Mouse (Mus musculus): ENCODE results near the gene Ifna4. TPM values are rescaled to one million over a fixed set of nuclear protein-coding genes. Genes with fewer than 3 reads are reported as not detected.

The Ifna4 gene
- polyA plus RNA-seq, 2 experiments: not detected

DNA sequence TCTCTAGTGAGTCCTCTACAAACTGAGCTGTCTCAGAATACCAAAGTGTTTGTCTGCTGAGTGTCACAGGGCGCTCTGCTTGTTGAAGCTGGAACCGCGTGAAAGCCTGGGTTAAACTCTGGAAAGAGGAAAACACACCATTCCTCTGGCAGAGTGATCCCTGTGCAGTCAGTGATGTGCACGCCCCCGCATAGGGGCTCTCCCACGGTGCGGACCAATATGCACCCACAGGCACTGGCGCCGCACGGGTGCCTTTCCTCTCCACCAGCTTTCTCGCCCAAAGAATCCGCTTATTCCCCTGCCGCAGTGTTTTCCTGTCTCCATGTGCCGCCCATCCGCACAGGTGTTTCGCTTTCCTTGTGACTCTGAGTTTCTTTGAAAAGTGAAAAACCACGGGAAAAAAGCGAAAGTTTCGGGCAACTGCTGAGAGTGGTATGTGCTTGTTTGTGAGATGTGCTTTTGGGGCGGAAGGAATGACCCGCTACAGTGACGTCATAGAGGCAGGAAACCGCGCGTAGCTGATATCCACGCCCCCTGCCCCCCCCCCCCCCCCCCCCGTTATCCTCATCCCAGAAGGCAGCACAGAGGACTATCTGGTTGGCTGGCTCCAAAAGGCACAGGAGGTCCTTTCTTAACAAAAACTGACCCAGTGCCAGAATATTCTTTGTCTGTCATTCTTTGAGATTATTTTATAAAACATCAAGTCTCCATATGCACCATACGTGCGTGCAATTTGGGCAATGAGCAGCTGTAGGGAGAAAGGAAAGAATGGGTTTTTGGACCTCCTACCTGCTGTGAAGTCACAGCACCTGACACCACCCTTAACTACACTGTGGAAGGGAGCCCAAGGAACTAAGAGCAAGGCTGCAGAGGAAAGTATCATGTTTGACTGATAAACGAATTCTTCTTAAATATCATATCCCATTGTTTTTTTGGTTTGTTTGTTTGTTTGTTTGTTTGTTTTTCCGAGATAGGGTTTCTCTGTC lies 26.6 kb downstream of the Ifna4 start:
- 8% methylated on average over 30 of the region's 31 CpGs for WGBS
- H3K4me1 ChIP-seq (ENCODE audit: control insufficient read depth, insufficient read depth, low read length): peaks cover 5% of the 10 kb centered on the region
- H3K9me3 ChIP-seq (ENCODE audit: control insufficient read depth, low read length): no peaks in the 10 kb centered on the region
- ATAC-seq (ENCODE audit: low FRiP score, low read depth) (peak; percentile 60; the same call in 1 of the 2 replicates), DNase-seq (ENCODE audit: low spot score) (peak; percentile 16)
- no peaks in the 10 kb centered on the region for H3K27me3 ChIP-seq (ENCODE audit: control insufficient read depth, insufficient read depth, low read length)
- H3K4me2 ChIP-seq (replicated peaks; ENCODE audit: low read depth, low read length, severe bottlenecking): peak overlapping the region; percentile 82
- no peak overlapping the region for H3K27ac ChIP-seq (replicated peaks; ENCODE audit: low read depth, low read length)
- no peak for TF ChIP-seq POLR2A (IDR thresholded peaks at IDR 0.05; ENCODE audit: borderline replicate concordance, extremely low read depth, insufficient read depth, insufficient read length)
- H3K36me3 ChIP-seq (ENCODE audit: control insufficient read depth, insufficient read depth, low read length): no peaks in the 10 kb centered on the region
- peak overlapping the region; percentile 52 for H3K9ac ChIP-seq (ENCODE audit: low read depth, low read length, severe bottlenecking)
- peak overlapping the region; percentile 49 for H3K4me3 ChIP-seq (replicated peaks; ENCODE audit: low read length)

DNA sequence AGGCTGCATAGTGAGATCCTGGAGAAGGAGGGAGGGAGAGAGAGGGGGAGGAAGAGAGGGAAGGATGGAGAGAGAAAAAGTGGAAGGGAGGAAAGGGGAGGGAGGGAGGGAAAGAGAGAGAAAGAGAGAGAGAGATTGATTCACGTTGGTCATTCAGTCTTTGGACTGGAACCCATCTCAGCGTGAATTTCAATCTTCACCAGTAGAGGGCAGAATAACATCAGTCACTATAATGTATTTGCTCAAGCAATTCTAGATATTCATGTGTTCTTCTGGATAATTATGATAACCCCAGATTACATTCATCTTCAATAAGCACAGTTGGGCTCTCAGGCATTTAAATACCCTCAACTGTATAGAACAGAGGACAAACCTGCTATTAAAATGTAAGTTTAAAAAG lies 31.0 kb downstream of the Ifna4 start:
- no peak for TF ChIP-seq POLR2A (IDR thresholded peaks at IDR 0.05; ENCODE audit: borderline replicate concordance, extremely low read depth, insufficient read depth, insufficient read length)
- no peak overlapping the region for H3K4me2 ChIP-seq (replicated peaks; ENCODE audit: low read depth, low read length, severe bottlenecking)
- H3K4me1 ChIP-seq (ENCODE audit: control insufficient read depth, insufficient read depth, low read length): peaks cover 3% of the 10 kb centered on the region
- H3K27me3 ChIP-seq (ENCODE audit: control insufficient read depth, insufficient read depth, low read length): no peaks in the 10 kb centered on the region
- no peak overlapping the region for H3K9ac ChIP-seq (ENCODE audit: low read depth, low read length, severe bottlenecking)
- DNase-seq (ENCODE audit: low spot score): peak; percentile 77
- no peaks in the 10 kb centered on the region for H3K9me3 ChIP-seq (ENCODE audit: control insufficient read depth, low read length)
- 0 out of 2 replicates have a peak, but pooled peaks have one; percentile 51 for ATAC-seq (ENCODE audit: low FRiP score, low read depth)
- H3K4me3 ChIP-seq (replicated peaks; ENCODE audit: low read length): no peak overlapping the region
- H3K36me3 ChIP-seq (ENCODE audit: control insufficient read depth, insufficient read depth, low read length): no peaks in the 10 kb centered on the region
- no peak overlapping the region for H3K27ac ChIP-seq (replicated peaks; ENCODE audit: low read depth, low read length)
- 0% methylated on average over 2 of the region's 2 CpGs for WGBS

DNA sequence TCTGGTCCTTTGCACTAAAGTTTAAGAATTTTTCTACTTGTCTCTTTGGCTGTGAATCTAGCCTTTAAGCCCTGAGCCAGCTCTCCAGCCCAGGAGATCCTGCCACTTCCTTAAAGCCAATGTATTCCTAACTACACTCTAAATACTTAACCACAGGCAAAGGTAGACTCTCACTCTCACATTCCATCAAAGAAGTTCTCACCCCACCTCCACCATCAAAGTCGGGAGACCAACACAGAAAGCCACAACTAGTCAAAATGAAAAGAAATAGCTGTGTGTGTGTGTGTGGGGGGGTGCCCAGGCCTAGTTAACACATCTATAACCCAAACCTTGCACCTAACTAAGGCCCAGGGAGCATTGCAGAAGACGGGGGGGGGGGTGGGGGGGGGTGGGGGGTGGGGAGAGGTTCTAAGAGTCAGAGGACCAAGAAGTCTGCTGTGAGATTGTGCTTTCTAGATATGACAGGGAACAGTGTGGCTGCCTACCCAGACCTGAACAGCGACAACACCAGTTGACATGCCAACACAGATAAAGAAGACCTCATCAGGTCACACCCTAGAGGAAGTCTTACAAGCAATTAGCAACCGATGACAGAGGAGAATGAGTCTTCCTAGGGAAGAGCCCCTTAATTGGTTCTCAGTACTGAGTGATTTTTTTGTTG lies 33.9 kb downstream of the Ifna4 start:
- DNase-seq (ENCODE audit: low spot score) (no peak), ATAC-seq (ENCODE audit: low FRiP score, low read depth) (no peak)
- Histone ChIP-seq H3K9ac (ENCODE audit: low read depth, low read length, severe bottlenecking) (no peak overlapping the region), H3K9me3 (ENCODE audit: control insufficient read depth, low read length) (no peaks in the 10 kb centered on the region), H3K27ac (replicated peaks; ENCODE audit: low read depth, low read length) (no peak overlapping the region), H3K4me2 (replicated peaks; ENCODE audit: low read depth, low read length, severe bottlenecking) (no peak overlapping the region), H3K27me3 (ENCODE audit: control insufficient read depth, insufficient read depth, low read length) (no peaks in the 10 kb centered on the region), H3K4me1 (ENCODE audit: control insufficient read depth, insufficient read depth, low read length) (no peaks in the 10 kb centered on the region), H3K36me3 (ENCODE audit: control insufficient read depth, insufficient read depth, low read length) (no peaks in the 10 kb centered on the region), H3K4me3 (replicated peaks; ENCODE audit: low read length) (no peak overlapping the region)
- 63% methylated on average over 3 of the region's 4 CpGs for WGBS
- no peak for TF ChIP-seq POLR2A (IDR thresholded peaks at IDR 0.05; ENCODE audit: borderline replicate concordance, extremely low read depth, insufficient read depth, insufficient read length)

DNA sequence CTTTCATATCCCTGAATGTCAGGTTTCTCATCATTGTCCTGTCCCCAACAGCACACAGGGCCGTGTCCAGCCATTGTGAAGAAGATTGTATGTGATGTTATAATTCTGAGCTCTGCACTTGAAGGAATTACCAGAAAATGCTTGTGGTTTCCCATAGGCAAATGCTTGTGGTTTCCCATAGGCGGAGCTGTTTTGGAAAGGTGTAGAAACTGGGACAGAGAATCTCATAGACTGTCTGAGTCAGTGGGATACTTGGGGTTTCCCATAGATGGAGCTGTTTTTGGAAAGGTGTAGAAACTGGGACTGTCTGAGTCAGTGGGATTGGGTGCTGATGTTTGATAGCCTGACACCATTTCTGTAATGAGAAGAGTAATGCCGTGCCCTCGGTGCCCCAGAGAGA lies 34.9 kb downstream of the Ifna4 start:
- 74% methylated on average over 4 of the region's 4 CpGs for WGBS
- no peak for DNase-seq (ENCODE audit: low spot score)
- no peak overlapping the region for H3K9ac ChIP-seq (ENCODE audit: low read depth, low read length, severe bottlenecking)
- TF ChIP-seq POLR2A (IDR thresholded peaks at IDR 0.05; ENCODE audit: borderline replicate concordance, extremely low read depth, insufficient read depth, insufficient read length): no peak
- H3K4me2 ChIP-seq (replicated peaks; ENCODE audit: low read depth, low read length, severe bottlenecking): no peak overlapping the region
- H3K36me3 ChIP-seq (ENCODE audit: control insufficient read depth, insufficient read depth, low read length): no peaks in the 10 kb centered on the region
- H3K27ac ChIP-seq (replicated peaks; ENCODE audit: low read depth, low read length): no peak overlapping the region
- H3K27me3 ChIP-seq (ENCODE audit: control insufficient read depth, insufficient read depth, low read length): no peaks in the 10 kb centered on the region
- no peaks in the 10 kb centered on the region for H3K4me1 ChIP-seq (ENCODE audit: control insufficient read depth, insufficient read depth, low read length)
- H3K9me3 ChIP-seq (ENCODE audit: control insufficient read depth, low read length): no peaks in the 10 kb centered on the region
- ATAC-seq (ENCODE audit: low FRiP score, low read depth): no peak
- no peak overlapping the region for H3K4me3 ChIP-seq (replicated peaks; ENCODE audit: low read length)

DNA sequence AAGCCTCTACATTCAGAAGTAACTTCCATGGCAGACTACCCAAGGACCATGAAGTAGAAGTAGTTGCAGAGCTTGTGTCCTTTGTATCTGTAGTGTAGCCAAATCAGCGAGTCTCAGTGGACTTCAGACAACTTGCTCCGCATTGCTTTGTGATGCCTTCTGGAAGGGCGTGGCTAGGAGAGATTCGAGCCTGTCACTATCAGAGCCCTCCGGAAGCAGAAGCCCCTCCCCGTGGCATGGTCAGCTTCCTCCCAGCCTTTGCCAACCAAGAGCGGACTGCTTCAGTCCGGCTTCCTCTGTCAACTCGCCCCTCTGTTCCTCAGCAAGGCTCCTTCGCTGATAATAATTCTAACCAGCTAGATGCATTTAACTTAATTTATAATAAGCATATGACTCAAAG lies 36.6 kb downstream of the Ifna4 start:
- H3K4me3 ChIP-seq (replicated peaks; ENCODE audit: low read length): no peak overlapping the region
- TF ChIP-seq POLR2A (IDR thresholded peaks at IDR 0.05; ENCODE audit: borderline replicate concordance, extremely low read depth, insufficient read depth, insufficient read length): no peak
- no peaks in the 10 kb centered on the region for H3K9me3 ChIP-seq (ENCODE audit: control insufficient read depth, low read length)
- WGBS: 40% methylated on average over 10 of the region's 10 CpGs
- H3K4me2 ChIP-seq (replicated peaks; ENCODE audit: low read depth, low read length, severe bottlenecking): no peak overlapping the region
- no peak overlapping the region for H3K27ac ChIP-seq (replicated peaks; ENCODE audit: low read depth, low read length)
- no peaks in the 10 kb centered on the region for H3K36me3 ChIP-seq (ENCODE audit: control insufficient read depth, insufficient read depth, low read length)
- no peaks in the 10 kb centered on the region for H3K4me1 ChIP-seq (ENCODE audit: control insufficient read depth, insufficient read depth, low read length)
- H3K27me3 ChIP-seq (ENCODE audit: control insufficient read depth, insufficient read depth, low read length): no peaks in the 10 kb centered on the region
- DNase-seq (ENCODE audit: low spot score) (no peak), ATAC-seq (ENCODE audit: low FRiP score, low read depth) (no peak)
- no peak overlapping the region for H3K9ac ChIP-seq (ENCODE audit: low read depth, low read length, severe bottlenecking)

Measured in limb, embryonic 14.5 days (tissue).